Mouse (Mus musculus): Measurements from ENCODE around the gene S100a8. TPM values are rescaled to one million over a fixed set of nuclear protein-coding genes. Genes with fewer than 3 reads are reported as not detected.

S100a8 gene
- polyA plus RNA-seq, 1 experiment from 2014 or later: 58.0 TPM

DNA sequence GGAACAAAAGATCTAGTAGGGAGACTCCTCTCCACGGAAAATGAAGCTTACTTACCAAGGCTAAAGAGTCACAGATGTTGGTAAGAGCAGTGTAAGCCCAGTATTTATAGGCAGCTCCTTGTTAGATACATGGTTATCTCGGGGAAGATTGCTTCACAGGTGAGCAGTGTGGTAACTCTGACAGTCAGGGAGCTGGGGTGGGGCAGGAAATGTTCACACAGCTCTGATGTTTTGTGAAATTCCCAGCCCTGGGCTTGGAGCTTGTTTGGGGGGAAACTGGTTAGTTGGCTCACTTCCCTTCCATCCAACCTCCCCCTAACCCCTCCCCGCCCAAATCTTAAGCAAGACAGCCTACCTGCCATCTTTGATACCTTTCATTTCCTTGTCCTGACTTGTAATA is 26.8 kb downstream of the S100a8 start, which contains the start of gene S100a9:
Gene S100a9 (minus strand): TSS at position 109 of the 400 bp plus-strand sequence.
- ATAC-seq (ENCODE audit: insufficient number of reproducible peaks, insufficient read depth, low FRiP score, low read depth): no peak
- 57% methylated on average over 3 of the region's 3 CpGs for WGBS
- no peak within 1 kb of the TSS for H3K4me3 ChIP-seq (ENCODE audit: low read depth, low read length)
- no peak within 1 kb of the TSS for H3K27ac ChIP-seq (ENCODE audit: low read length)
- H3K4me2 ChIP-seq (replicated peaks; ENCODE audit: low read depth, low read length): no peak within 1 kb of the TSS
- no peaks in the 10 kb centered on the region for H3K4me1 ChIP-seq (ENCODE audit: control insufficient read depth, insufficient read depth, low read length)
- H3K36me3 ChIP-seq (ENCODE audit: control insufficient read depth, insufficient read depth, low read length): no peaks in the 10 kb centered on the region
- no peaks in the 10 kb centered on the region for H3K27me3 ChIP-seq (ENCODE audit: control insufficient read depth, insufficient read depth, low read length)
- H3K9ac ChIP-seq (replicated peaks; ENCODE audit: low read depth, low read length): no peak within 1 kb of the TSS
- H3K9me3 ChIP-seq (ENCODE audit: control insufficient read depth, low read depth, low read length): no peaks in the 10 kb centered on the region

DNA sequence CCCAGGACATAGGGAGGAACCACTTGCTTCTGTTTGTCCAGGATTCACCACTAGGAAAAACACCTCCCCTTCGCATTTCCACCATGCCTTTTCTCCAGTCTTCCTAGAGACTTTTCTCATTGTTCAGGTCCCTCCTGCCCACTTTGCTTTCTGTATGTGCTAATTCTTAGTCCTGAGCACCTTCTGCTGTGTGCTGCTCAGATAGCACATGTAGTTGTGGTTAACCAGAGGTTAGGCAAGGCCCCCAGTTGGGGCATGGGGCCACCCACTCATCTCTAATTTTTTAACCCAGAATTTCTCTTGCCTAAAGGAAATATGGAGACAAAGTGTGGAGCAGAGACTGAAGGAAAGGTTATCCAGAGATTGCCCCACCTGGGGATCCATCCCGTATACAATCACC is 33.5 kb downstream of the S100a8 start:
- no peaks in the 10 kb centered on the region for H3K36me3 ChIP-seq (ENCODE audit: control insufficient read depth, insufficient read depth, low read length)
- H3K4me2 ChIP-seq (replicated peaks; ENCODE audit: low read depth, low read length): no peak overlapping the region
- no peak overlapping the region for H3K27ac ChIP-seq (ENCODE audit: low read length)
- ATAC-seq (ENCODE audit: insufficient number of reproducible peaks, insufficient read depth, low FRiP score, low read depth): no peak
- no peaks in the 10 kb centered on the region for H3K27me3 ChIP-seq (ENCODE audit: control insufficient read depth, insufficient read depth, low read length)
- H3K9ac ChIP-seq (replicated peaks; ENCODE audit: low read depth, low read length): no peak overlapping the region
- H3K4me3 ChIP-seq (ENCODE audit: low read depth, low read length): no peak overlapping the region
- H3K4me1 ChIP-seq (ENCODE audit: control insufficient read depth, insufficient read depth, low read length): no peaks in the 10 kb centered on the region
- WGBS: 89% methylated on average over 2 of the region's 2 CpGs
- no peaks in the 10 kb centered on the region for H3K9me3 ChIP-seq (ENCODE audit: control insufficient read depth, low read depth, low read length)

DNA sequence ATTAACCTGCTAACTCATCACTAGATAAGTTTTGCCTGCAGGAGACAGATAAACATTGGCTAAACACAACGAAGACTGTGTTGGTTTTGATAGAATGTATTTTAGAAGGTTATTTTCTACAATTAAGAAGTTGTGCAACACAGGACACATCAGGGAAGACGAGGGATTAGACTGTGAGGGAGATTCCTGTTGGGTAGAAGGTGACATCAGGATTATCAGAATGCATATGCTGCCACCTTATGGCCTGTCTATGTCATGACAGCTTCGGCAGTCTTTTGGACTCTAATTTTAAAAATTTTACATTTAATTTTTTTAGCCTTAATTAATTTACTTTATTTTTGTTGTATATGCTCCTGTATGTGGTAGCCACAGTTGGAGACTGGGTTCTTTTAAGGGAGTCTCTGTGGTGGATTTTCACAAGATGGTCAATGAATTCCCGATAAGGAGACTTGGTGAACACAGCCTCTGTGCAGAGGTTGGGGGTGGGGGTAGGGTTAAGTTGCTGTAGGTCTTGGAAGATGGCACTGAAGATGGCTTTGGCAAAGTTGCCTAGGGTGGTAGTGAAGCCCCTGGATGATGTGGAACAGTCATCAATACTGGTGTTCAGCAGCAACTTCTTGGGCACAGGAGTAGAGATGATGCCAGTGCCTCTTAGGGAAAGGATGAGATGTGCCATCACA is 39.9 kb downstream of the S100a8 start:
- WGBS: 21% methylated on average over 4 of the region's 4 CpGs

DNA sequence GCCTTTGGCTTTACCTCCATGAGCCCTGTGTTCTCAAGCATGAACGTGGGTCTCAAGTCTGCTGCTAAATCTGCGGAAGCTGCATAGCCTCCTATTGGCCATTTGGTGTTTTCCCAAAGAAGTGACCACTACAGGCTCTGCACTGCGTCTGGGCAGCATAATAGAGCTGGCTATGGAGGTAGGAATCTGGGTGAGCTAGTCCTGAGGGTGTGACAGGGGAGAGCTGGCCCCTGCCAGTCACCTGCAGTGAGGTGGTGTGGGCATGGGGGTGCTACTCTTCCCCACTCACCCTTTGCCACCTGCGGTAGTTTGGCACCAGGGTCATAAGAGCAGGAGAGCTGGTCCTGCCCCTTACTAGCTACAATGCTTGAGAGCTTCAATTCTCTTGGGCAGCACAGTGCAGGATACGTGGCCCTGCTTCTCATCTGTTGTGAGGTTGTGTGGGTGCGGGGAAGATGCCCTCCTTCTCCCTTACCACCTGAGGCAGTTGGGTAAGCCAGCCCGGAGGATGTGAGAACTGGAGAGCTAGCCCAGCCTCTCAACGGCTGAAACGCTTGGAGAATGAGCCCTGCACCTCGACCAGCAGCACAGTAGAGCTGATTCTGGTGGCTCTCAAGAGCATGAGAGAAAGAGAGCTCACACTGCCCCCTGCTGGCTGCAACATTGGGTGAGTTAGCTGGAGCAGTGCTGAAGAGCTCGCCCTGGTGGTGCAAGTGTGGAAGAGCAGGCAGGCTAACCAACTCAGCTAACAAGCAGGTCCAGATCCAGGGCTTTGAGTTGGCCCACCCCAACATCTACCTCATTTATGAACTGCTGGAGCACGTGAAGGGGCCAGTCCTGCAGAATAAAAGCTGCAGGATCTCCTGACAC is 41.0 kb downstream of the S100a8 start:
- ATAC-seq (ENCODE audit: insufficient number of reproducible peaks, insufficient read depth, low FRiP score, low read depth): no peak
- H3K4me1 ChIP-seq (ENCODE audit: control insufficient read depth, insufficient read depth, low read length): no peaks in the 10 kb centered on the region
- no peaks in the 10 kb centered on the region for H3K9me3 ChIP-seq (ENCODE audit: control insufficient read depth, low read depth, low read length)
- no peak overlapping the region for H3K27ac ChIP-seq (ENCODE audit: low read length)
- WGBS: 45% methylated on average over 12 of the region's 12 CpGs
- no peak overlapping the region for H3K9ac ChIP-seq (replicated peaks; ENCODE audit: low read depth, low read length)
- no peaks in the 10 kb centered on the region for H3K36me3 ChIP-seq (ENCODE audit: control insufficient read depth, insufficient read depth, low read length)
- H3K27me3 ChIP-seq (ENCODE audit: control insufficient read depth, insufficient read depth, low read length): no peaks in the 10 kb centered on the region
- no peak overlapping the region for H3K4me3 ChIP-seq (ENCODE audit: low read depth, low read length)
- no peak overlapping the region for H3K4me2 ChIP-seq (replicated peaks; ENCODE audit: low read depth, low read length)

More for the DNA sequence above, 39.9 kb downstream of the S100a8 start:
- Histone ChIP-seq H3K4me1 (ENCODE audit: control insufficient read depth, insufficient read depth, low read length) (no peaks in the 10 kb centered on the region), H3K9me3 (ENCODE audit: control insufficient read depth, low read depth, low read length) (no peaks in the 10 kb centered on the region), H3K9ac (replicated peaks; ENCODE audit: low read depth, low read length) (no peak overlapping the region), H3K27me3 (ENCODE audit: control insufficient read depth, insufficient read depth, low read length) (no peaks in the 10 kb centered on the region), H3K27ac (ENCODE audit: low read length) (no peak overlapping the region), H3K4me2 (replicated peaks; ENCODE audit: low read depth, low read length) (no peak overlapping the region), H3K36me3 (ENCODE audit: control insufficient read depth, insufficient read depth, low read length) (no peaks in the 10 kb centered on the region), H3K4me3 (ENCODE audit: low read depth, low read length) (no peak overlapping the region)
- no peak for ATAC-seq (ENCODE audit: insufficient number of reproducible peaks, insufficient read depth, low FRiP score, low read depth)

Other genes with a start within 250 kb of the S100a8 start
- 28.7 and 29.6 TPM in 2 replicates for gene Ints3, start 235.4 kb upstream of the S100a8 start, polyA plus RNA-seq (2014; fragmentation: Nextera tagmentation; extraction: Ambion mirVana)
- gene Npr1, start 203.1 kb upstream of the S100a8 start, polyA plus RNA-seq (2014; fragmentation: Nextera tagmentation; extraction: Ambion mirVana): 4.6 and 4.8 TPM in 2 replicates
- 208 and 217 TPM in 2 replicates for gene Ilf2, start 192.9 kb upstream of the S100a8 start, polyA plus RNA-seq (2014; fragmentation: Nextera tagmentation; extraction: Ambion mirVana)
- gene Snapin, start 177.9 kb upstream of the S100a8 start, polyA plus RNA-seq (2014; fragmentation: Nextera tagmentation; extraction: Ambion mirVana): 81.2 and 88.0 TPM in 2 replicates
- 97.4 and 98.2 TPM in 2 replicates for gene Chtop, start 159.5 kb upstream of the S100a8 start, polyA plus RNA-seq (2014; fragmentation: Nextera tagmentation; extraction: Ambion mirVana)
- 46.8 and 48.5 TPM in 2 replicates for gene S100a1, start 154.6 kb upstream of the S100a8 start, polyA plus RNA-seq (2014; fragmentation: Nextera tagmentation; extraction: Ambion mirVana)
- gene S100a13, start 154.5 kb upstream of the S100a8 start, polyA plus RNA-seq (2014; fragmentation: Nextera tagmentation; extraction: Ambion mirVana): 31.2 and 33.5 TPM in 2 replicates
- gene S100a14, start 142.1 kb upstream of the S100a8 start, polyA plus RNA-seq (2014; fragmentation: Nextera tagmentation; extraction: Ambion mirVana): 14.0 and 17.0 TPM in 2 replicates
- 244 and 247 TPM in 2 replicates for gene S100a16, start 131.7 kb upstream of the S100a8 start, polyA plus RNA-seq (2014; fragmentation: Nextera tagmentation; extraction: Ambion mirVana)
- 0.42 and 0.62 TPM in 2 replicates for gene S100a3, start 108.4 kb upstream of the S100a8 start, polyA plus RNA-seq (2014; fragmentation: Nextera tagmentation; extraction: Ambion mirVana)
- not detected in 2 replicates for gene S100a2, start 78.7 kb upstream of the S100a8 start, polyA plus RNA-seq (2014; fragmentation: Nextera tagmentation; extraction: Ambion mirVana)
- gene Gm42674, start 67.1 kb upstream of the S100a8 start, polyA plus RNA-seq (2014; fragmentation: Nextera tagmentation; extraction: Ambion mirVana): not detected in 2 replicates
- gene S100a4, start 65.2 kb upstream of the S100a8 start, polyA plus RNA-seq (2014; fragmentation: Nextera tagmentation; extraction: Ambion mirVana): 5.5 and 7.4 TPM in 2 replicates
- 0.71 TPM in 1 of 2 replicates, not detected in the other for gene S100a5, start 60.5 kb upstream of the S100a8 start, polyA plus RNA-seq (2014; fragmentation: Nextera tagmentation; extraction: Ambion mirVana)
- gene S100a6, start 56.1 kb upstream of the S100a8 start, polyA plus RNA-seq (2014; fragmentation: Nextera tagmentation; extraction: Ambion mirVana): 418 and 466 TPM in 2 replicates
- not detected in 2 replicates for gene S100a7a, start 15.0 kb upstream of the S100a8 start, polyA plus RNA-seq (2014; fragmentation: Nextera tagmentation; extraction: Ambion mirVana)
- 41.0 and 53.5 TPM in 2 replicates for gene S100a9, start 26.7 kb downstream of the S100a8 start, polyA plus RNA-seq (2014; fragmentation: Nextera tagmentation; extraction: Ambion mirVana)
- gene Pglyrp4, start 57.9 kb downstream of the S100a8 start, polyA plus RNA-seq (2014; fragmentation: Nextera tagmentation; extraction: Ambion mirVana): not detected in 2 replicates
- not detected in 2 replicates for gene Gm5849, start 108.9 kb downstream of the S100a8 start, polyA plus RNA-seq (2014; fragmentation: Nextera tagmentation; extraction: Ambion mirVana)

Data from stomach, embryonic 14.5 days (tissue).